Mouse (Mus musculus): Measurements from ENCODE around the gene Ucn2. TPM values are rescaled to one million over a fixed set of nuclear protein-coding genes. Genes with fewer than 3 reads are reported as not detected.

The Ucn2 gene
- polyA plus RNA-seq, 1 experiment from 2014 or later: not detected

DNA sequence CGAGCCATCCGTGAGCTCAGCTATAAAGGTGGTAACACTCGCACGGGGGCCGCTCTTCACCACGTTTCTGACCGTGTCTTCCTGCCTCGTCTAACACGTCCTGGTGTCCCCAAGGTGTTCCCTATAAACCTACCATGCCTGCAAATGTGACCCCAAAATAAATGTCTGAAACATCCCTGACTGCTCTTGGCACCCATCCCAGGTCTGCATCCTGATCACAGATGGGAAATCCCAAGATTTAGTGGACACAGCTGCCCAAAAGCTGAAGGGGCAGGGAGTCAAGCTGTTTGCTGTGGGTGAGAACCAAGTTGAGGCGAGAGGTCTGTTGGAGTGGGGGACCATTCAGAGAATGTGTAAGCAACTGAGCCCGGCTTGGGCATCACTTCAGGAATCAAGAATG is 30.6 kb upstream of the Ucn2 start:
- Histone ChIP-seq H3K9ac (replicated peaks; ENCODE audit: low read depth, low read length) (no peak overlapping the region), H3K27ac (ENCODE audit: low read length) (no peak overlapping the region), H3K4me1 (ENCODE audit: control insufficient read depth, insufficient read depth, low read length) (no peaks in the 10 kb centered on the region), H3K4me3 (ENCODE audit: low read depth, low read length) (no peak overlapping the region), H3K27me3 (ENCODE audit: control insufficient read depth, insufficient read depth, low read length) (no peaks in the 10 kb centered on the region), H3K36me3 (ENCODE audit: control insufficient read depth, insufficient read depth, low read length) (peaks cover 3% of the 10 kb centered on the region; the same call in 1 of the 2 replicates), H3K9me3 (ENCODE audit: control insufficient read depth, low read depth, low read length) (no peaks in the 10 kb centered on the region), H3K4me2 (replicated peaks; ENCODE audit: low read depth, low read length) (no peak overlapping the region)
- ATAC-seq (ENCODE audit: insufficient number of reproducible peaks, insufficient read depth, low FRiP score, low read depth): no peak
- WGBS: 87% methylated on average over 11 of the region's 11 CpGs

DNA sequence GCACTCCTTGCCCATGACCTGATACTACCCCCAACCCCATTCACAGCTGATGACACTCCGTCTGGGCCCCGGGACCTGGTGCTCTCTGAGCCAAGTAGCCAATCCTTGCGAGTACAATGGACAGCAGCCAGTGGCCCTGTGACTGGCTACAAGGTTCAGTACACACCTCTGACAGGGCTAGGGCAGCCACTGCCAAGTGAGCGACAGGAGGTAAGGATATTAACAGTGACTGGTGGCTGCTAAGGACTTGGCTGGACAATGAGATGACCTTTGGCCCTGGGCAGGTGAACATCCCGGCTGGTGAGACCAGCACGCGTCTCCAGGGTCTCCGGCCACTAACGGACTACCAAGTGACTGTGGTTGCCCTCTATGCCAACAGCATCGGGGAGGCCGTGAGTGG is 30.0 kb upstream of the Ucn2 start:
- Histone ChIP-seq H3K4me3 (ENCODE audit: low read depth, low read length) (no peak overlapping the region), H3K4me1 (ENCODE audit: control insufficient read depth, insufficient read depth, low read length) (no peaks in the 10 kb centered on the region), H3K36me3 (ENCODE audit: control insufficient read depth, insufficient read depth, low read length) (peaks cover 3% of the 10 kb centered on the region; the same call in 1 of the 2 replicates), H3K27me3 (ENCODE audit: control insufficient read depth, insufficient read depth, low read length) (no peaks in the 10 kb centered on the region), H3K27ac (ENCODE audit: low read length) (no peak overlapping the region), H3K9ac (replicated peaks; ENCODE audit: low read depth, low read length) (no peak overlapping the region), H3K4me2 (replicated peaks; ENCODE audit: low read depth, low read length) (no peak overlapping the region), H3K9me3 (ENCODE audit: control insufficient read depth, low read depth, low read length) (no peaks in the 10 kb centered on the region)
- 86% methylated on average over 11 of the region's 11 CpGs for WGBS
- ATAC-seq (ENCODE audit: insufficient number of reproducible peaks, insufficient read depth, low FRiP score, low read depth): no peak

DNA sequence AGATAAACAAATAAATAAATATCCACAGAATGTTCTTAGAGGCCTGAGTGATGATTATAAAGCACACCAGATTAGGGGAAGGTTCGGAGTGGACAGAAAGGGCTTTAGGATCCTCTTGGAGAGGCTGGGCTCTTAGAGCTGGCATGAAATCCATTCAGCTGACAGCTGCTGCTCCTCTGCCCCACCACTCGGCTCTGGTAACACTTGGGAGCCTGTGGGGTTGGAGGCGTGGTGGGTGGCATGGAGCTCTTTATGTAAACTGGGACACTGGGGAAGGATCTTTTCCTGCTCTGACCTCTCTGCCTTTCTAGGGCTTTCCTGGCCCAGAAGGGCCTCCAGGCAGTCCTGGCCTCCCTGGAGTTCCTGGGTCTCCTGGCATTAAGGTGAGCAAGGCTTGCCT is 22.2 kb upstream of the Ucn2 start:
- no peaks in the 10 kb centered on the region for H3K36me3 ChIP-seq (ENCODE audit: control insufficient read depth, insufficient read depth, low read length)
- WGBS: 76% methylated on average over 3 of the region's 3 CpGs

DNA sequence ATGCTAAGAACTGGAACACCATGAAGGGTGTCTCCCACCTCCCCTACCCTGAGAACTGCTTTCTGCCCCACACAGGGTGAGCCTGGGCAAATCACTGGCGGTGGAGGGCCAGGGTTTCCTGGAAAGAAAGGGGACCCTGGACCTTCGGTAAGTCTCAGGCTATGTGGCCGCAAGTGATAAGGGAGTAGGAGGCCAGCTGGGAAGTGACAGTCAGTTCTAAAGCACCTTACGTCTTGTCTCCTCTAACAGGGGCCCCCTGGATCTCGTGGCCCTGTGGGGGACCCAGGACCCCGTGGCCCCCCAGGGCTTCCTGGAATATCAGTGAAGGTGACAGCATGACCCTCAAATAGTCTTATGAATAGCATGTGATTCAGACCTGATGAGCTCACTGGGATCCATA is 21.5 kb upstream of the Ucn2 start:
- Histone ChIP-seq H3K36me3 (ENCODE audit: control insufficient read depth, insufficient read depth, low read length) (no peaks in the 10 kb centered on the region), H3K27me3 (ENCODE audit: control insufficient read depth, insufficient read depth, low read length) (no peaks in the 10 kb centered on the region), H3K4me3 (ENCODE audit: low read depth, low read length) (no peak overlapping the region), H3K9ac (replicated peaks; ENCODE audit: low read depth, low read length) (no peak overlapping the region), H3K27ac (ENCODE audit: low read length) (no peak overlapping the region), H3K4me2 (replicated peaks; ENCODE audit: low read depth, low read length) (no peak overlapping the region), H3K9me3 (ENCODE audit: control insufficient read depth, low read depth, low read length) (no peaks in the 10 kb centered on the region), H3K4me1 (ENCODE audit: control insufficient read depth, insufficient read depth, low read length) (no peaks in the 10 kb centered on the region)
- ATAC-seq (ENCODE audit: insufficient number of reproducible peaks, insufficient read depth, low FRiP score, low read depth): no peak
- 82% methylated on average over 6 of the region's 6 CpGs for WGBS

More for the DNA sequence above, 22.2 kb upstream of the Ucn2 start:
- Histone ChIP-seq H3K9me3 (ENCODE audit: control insufficient read depth, low read depth, low read length) (no peaks in the 10 kb centered on the region), H3K9ac (replicated peaks; ENCODE audit: low read depth, low read length) (no peak overlapping the region), H3K27me3 (ENCODE audit: control insufficient read depth, insufficient read depth, low read length) (no peaks in the 10 kb centered on the region), H3K27ac (ENCODE audit: low read length) (no peak overlapping the region), H3K4me1 (ENCODE audit: control insufficient read depth, insufficient read depth, low read length) (no peaks in the 10 kb centered on the region), H3K4me3 (ENCODE audit: low read depth, low read length) (no peak overlapping the region), H3K4me2 (replicated peaks; ENCODE audit: low read depth, low read length) (no peak overlapping the region)
- no peak for ATAC-seq (ENCODE audit: insufficient number of reproducible peaks, insufficient read depth, low FRiP score, low read depth)

DNA sequence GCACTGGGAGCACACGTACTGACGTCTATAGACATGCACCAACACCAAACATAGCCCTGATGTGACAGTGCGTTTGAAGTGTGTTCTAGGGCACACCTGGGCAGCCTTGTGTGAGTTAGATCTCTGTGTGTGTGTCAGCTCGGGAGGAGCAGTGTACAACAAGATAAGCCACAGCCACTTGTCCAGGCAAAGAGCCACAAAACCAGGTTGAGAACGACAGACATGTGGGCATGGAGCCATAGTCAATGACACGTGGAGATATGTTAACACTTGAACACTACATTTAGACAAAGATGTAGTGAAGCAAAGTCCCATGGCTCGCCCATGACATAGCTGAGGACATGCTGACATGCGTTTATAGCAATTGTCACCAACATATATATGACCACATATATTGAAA is 15.2 kb upstream of the Ucn2 start:
- Histone ChIP-seq H3K9ac (replicated peaks; ENCODE audit: low read depth, low read length) (no peak overlapping the region), H3K4me1 (ENCODE audit: control insufficient read depth, insufficient read depth, low read length) (no peaks in the 10 kb centered on the region), H3K4me2 (replicated peaks; ENCODE audit: low read depth, low read length) (no peak overlapping the region), H3K27ac (ENCODE audit: low read length) (no peak overlapping the region), H3K9me3 (ENCODE audit: control insufficient read depth, low read depth, low read length) (no peaks in the 10 kb centered on the region), H3K27me3 (ENCODE audit: control insufficient read depth, insufficient read depth, low read length) (no peaks in the 10 kb centered on the region), H3K4me3 (ENCODE audit: low read depth, low read length) (no peak overlapping the region), H3K36me3 (ENCODE audit: control insufficient read depth, insufficient read depth, low read length) (no peaks in the 10 kb centered on the region)
- no peak for ATAC-seq (ENCODE audit: insufficient number of reproducible peaks, insufficient read depth, low FRiP score, low read depth)
- WGBS: 86% methylated on average over 8 of the region's 8 CpGs

DNA sequence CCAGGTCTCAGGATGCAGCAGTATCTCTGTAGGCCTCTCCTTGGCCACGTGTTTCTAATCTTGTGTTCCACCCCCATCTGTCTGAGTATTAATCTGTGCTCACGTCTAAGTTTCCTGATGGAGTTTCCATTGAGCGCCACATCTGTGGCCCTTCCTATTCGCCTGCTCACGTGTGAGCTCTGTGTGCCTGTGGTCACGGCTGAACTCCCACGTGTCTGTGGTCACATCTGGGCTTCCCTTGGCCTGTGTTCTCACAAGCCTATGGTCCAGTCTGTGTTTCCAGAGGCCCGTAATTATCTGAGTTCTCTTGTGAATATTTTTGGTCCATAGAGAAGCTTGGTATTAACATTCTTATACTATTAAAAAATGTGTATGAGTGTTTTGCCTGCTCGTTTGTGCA is 9.3 kb upstream of the Ucn2 start:
- Histone ChIP-seq H3K27ac (ENCODE audit: low read length) (no peak overlapping the region), H3K4me1 (ENCODE audit: control insufficient read depth, insufficient read depth, low read length) (no peaks in the 10 kb centered on the region), H3K27me3 (ENCODE audit: control insufficient read depth, insufficient read depth, low read length) (no peaks in the 10 kb centered on the region), H3K4me2 (replicated peaks; ENCODE audit: low read depth, low read length) (no peak overlapping the region), H3K36me3 (ENCODE audit: control insufficient read depth, insufficient read depth, low read length) (no peaks in the 10 kb centered on the region), H3K9ac (replicated peaks; ENCODE audit: low read depth, low read length) (no peak overlapping the region), H3K4me3 (ENCODE audit: low read depth, low read length) (no peak overlapping the region), H3K9me3 (ENCODE audit: control insufficient read depth, low read depth, low read length) (no peaks in the 10 kb centered on the region)
- ATAC-seq (ENCODE audit: insufficient number of reproducible peaks, insufficient read depth, low FRiP score, low read depth): no peak
- WGBS: 85% methylated on average over 9 of the region's 9 CpGs

DNA sequence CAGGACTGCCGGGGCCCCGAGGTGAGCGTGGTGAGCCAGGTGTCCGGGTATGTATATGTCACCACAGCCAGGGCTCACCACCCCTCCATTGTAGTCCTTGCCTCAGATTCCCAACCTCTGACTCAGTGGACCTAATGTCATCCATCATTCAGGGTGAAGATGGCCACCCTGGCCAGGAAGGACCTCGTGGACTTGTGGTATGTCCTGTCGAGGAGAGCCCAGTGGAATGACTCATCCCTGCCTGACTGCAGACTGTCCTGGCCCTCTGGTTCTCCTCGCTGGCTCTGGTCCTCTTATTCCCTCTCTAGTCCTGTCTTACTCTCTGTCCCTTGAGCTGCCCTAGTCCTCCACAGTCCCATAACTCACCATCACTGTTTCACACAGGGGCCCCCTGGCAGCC is 7.8 kb upstream of the Ucn2 start:
- Histone ChIP-seq H3K4me1 (ENCODE audit: control insufficient read depth, insufficient read depth, low read length) (no peaks in the 10 kb centered on the region), H3K4me2 (replicated peaks; ENCODE audit: low read depth, low read length) (no peak overlapping the region), H3K36me3 (ENCODE audit: control insufficient read depth, insufficient read depth, low read length) (no peaks in the 10 kb centered on the region), H3K9ac (replicated peaks; ENCODE audit: low read depth, low read length) (no peak overlapping the region), H3K4me3 (ENCODE audit: low read depth, low read length) (no peak overlapping the region), H3K27me3 (ENCODE audit: control insufficient read depth, insufficient read depth, low read length) (no peaks in the 10 kb centered on the region), H3K27ac (ENCODE audit: low read length) (no peak overlapping the region), H3K9me3 (ENCODE audit: control insufficient read depth, low read depth, low read length) (no peaks in the 10 kb centered on the region)
- WGBS: 74% methylated on average over 7 of the region's 7 CpGs
- ATAC-seq (ENCODE audit: insufficient number of reproducible peaks, insufficient read depth, low FRiP score, low read depth): no peak

DNA sequence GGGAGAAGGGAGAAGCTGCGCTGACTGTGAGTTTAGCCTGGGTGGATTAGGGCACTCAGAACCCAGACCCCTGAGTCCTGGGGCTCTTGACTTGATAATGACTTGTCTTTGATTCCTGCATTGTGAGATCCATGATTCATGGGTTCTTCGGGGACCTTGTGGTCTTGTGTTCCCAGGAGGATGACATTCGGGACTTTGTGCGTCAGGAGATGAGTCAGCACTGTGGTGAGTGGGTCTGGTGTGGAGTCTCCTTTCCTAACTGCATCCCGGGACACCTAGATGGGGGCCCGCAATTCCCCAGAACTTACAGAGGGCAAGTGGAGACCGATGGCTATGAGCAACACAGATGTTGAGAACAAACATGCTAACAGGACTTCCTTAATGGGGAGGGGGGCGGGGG is 3.3 kb upstream of the Ucn2 start:
- Histone ChIP-seq H3K4me2 (replicated peaks; ENCODE audit: low read depth, low read length) (no peak overlapping the region), H3K36me3 (ENCODE audit: control insufficient read depth, insufficient read depth, low read length) (no peaks in the 10 kb centered on the region), H3K9me3 (ENCODE audit: control insufficient read depth, low read depth, low read length) (no peaks in the 10 kb centered on the region), H3K9ac (replicated peaks; ENCODE audit: low read depth, low read length) (no peak overlapping the region), H3K4me1 (ENCODE audit: control insufficient read depth, insufficient read depth, low read length) (no peaks in the 10 kb centered on the region), H3K27me3 (ENCODE audit: control insufficient read depth, insufficient read depth, low read length) (no peaks in the 10 kb centered on the region), H3K27ac (ENCODE audit: low read length) (no peak overlapping the region), H3K4me3 (ENCODE audit: low read depth, low read length) (no peak overlapping the region)
- no peak for ATAC-seq (ENCODE audit: insufficient number of reproducible peaks, insufficient read depth, low FRiP score, low read depth)
- 73% methylated on average over 8 of the region's 8 CpGs for WGBS

DNA sequence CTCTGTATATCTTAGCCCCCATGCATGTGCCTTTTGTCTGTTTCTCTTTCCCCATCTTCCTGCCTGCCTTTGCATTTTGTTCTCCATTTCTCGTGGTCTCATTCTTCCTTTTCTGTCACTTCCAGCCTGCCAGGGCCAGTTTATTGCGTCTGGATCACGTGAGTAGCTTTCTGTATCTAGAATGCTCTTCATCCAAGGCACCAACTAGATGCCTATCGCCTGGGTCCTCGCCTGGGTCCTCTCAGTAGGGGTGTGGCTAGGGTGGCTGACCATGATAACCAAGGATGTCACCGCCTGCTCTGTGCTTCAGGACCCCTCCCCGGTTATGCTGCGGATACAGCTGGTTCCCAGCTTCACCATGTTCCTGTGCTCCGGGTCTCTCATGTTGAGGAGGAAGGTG is 2.6 kb upstream of the Ucn2 start:
- H3K9me3 ChIP-seq (ENCODE audit: control insufficient read depth, low read depth, low read length): no peaks in the 10 kb centered on the region
- no peak overlapping the region for H3K4me2 ChIP-seq (replicated peaks; ENCODE audit: low read depth, low read length)
- H3K4me1 ChIP-seq (ENCODE audit: control insufficient read depth, insufficient read depth, low read length): peaks cover 5% of the 10 kb centered on the region
- no peak overlapping the region for H3K27ac ChIP-seq (ENCODE audit: low read length)
- 73% methylated on average over 9 of the region's 9 CpGs for WGBS
- H3K36me3 ChIP-seq (ENCODE audit: control insufficient read depth, insufficient read depth, low read length): no peaks in the 10 kb centered on the region
- H3K27me3 ChIP-seq (ENCODE audit: control insufficient read depth, insufficient read depth, low read length): no peaks in the 10 kb centered on the region
- H3K4me3 ChIP-seq (ENCODE audit: low read depth, low read length): no peak overlapping the region
- ATAC-seq (ENCODE audit: insufficient number of reproducible peaks, insufficient read depth, low FRiP score, low read depth): no peak
- no peak overlapping the region for H3K9ac ChIP-seq (replicated peaks; ENCODE audit: low read depth, low read length)
